Mouse (Mus musculus): ENCODE results near the gene Gipr. TPM values are rescaled to one million over a fixed set of nuclear protein-coding genes. Genes with fewer than 3 reads are reported as not detected.

Gene Gipr
- polyA plus RNA-seq, 1 experiment from 2014 or later, result 2.0 TPM

MicroRNA genes within 50 kb of the gene (microRNA counts, 519-probe panel; counts per million panel counts)
- 1,913 counts per million, percentile 24 among the panel's probes with 10 or more counts for microRNA mmu-miR-330

Small RNA genes lying within 50 kb of the gene (microRNA-seq; reads per million reads assigned to microRNA genes)
- gene Mir330, result 571 reads per million, percentile 71 among the genes with 10 or more reads in this experiment

Other genes starting within 250 kb of the Gipr start
- 10.4 and 12.3 TPM in 2 replicates for gene Nova2, start 240.2 kb downstream of the Gipr start, polyA plus RNA-seq (2015; fragmentation: Nextera tagmentation; extraction: Ambion mirVana)
- 0.65 and 0.85 TPM in 2 replicates for gene Nanos2, start 178.7 kb downstream of the Gipr start, polyA plus RNA-seq (2015; fragmentation: Nextera tagmentation; extraction: Ambion mirVana)
- gene Mypop, start 174.9 kb downstream of the Gipr start, polyA plus RNA-seq (2015; fragmentation: Nextera tagmentation; extraction: Ambion mirVana), result 5.8 and 6.3 TPM in 2 replicates
- gene Irf2bp1, start 162.1 kb downstream of the Gipr start, polyA plus RNA-seq (2015; fragmentation: Nextera tagmentation; extraction: Ambion mirVana), result 26.8 and 27.3 TPM in 2 replicates
- not detected in 2 replicates for gene Foxa3, start 142.6 kb downstream of the Gipr start, polyA plus RNA-seq (2015; fragmentation: Nextera tagmentation; extraction: Ambion mirVana)
- gene Sympk, start 141.8 kb downstream of the Gipr start, polyA plus RNA-seq (2015; fragmentation: Nextera tagmentation; extraction: Ambion mirVana), result 24.1 and 27.5 TPM in 2 replicates
- gene Rsph6a, start 111.4 kb downstream of the Gipr start, polyA plus RNA-seq (2015; fragmentation: Nextera tagmentation; extraction: Ambion mirVana), result 0.17 and 0.40 TPM in 2 replicates
- 29.1 and 30.0 TPM in 2 replicates for gene Dmwd, start 89.9 kb downstream of the Gipr start, polyA plus RNA-seq (2015; fragmentation: Nextera tagmentation; extraction: Ambion mirVana)
- gene Dmpk, start 82.3 kb downstream of the Gipr start, polyA plus RNA-seq (2015; fragmentation: Nextera tagmentation; extraction: Ambion mirVana), result 8.0 and 12.3 TPM in 2 replicates
- 1.9 and 2.9 TPM in 2 replicates for gene Six5, start 71.5 kb downstream of the Gipr start, polyA plus RNA-seq (2015; fragmentation: Nextera tagmentation; extraction: Ambion mirVana)
- gene Gm4969, start 47.8 kb downstream of the Gipr start, polyA plus RNA-seq (2015; fragmentation: Nextera tagmentation; extraction: Ambion mirVana), result 7.0 and 8.8 TPM in 2 replicates
- 16.4 and 17.7 TPM in 2 replicates for gene Fbxo46, start 46.3 kb downstream of the Gipr start, polyA plus RNA-seq (2015; fragmentation: Nextera tagmentation; extraction: Ambion mirVana)
- 24.0 and 26.3 TPM in 2 replicates for gene Qpctl, start 16.8 kb downstream of the Gipr start, polyA plus RNA-seq (2015; fragmentation: Nextera tagmentation; extraction: Ambion mirVana)
- 107 and 110 TPM in 2 replicates for gene Snrpd2, start 16.4 kb downstream of the Gipr start, polyA plus RNA-seq (2015; fragmentation: Nextera tagmentation; extraction: Ambion mirVana)
- gene Eml2, start 10.3 kb upstream of the Gipr start, polyA plus RNA-seq (2015; fragmentation: Nextera tagmentation; extraction: Ambion mirVana), result 9.4 and 12.3 TPM in 2 replicates
- 3.1 and 4.4 TPM in 2 replicates for gene Gpr4, start 46.4 kb upstream of the Gipr start, polyA plus RNA-seq (2015; fragmentation: Nextera tagmentation; extraction: Ambion mirVana)
- 39.9 and 41.5 TPM in 2 replicates for gene Opa3, start 62.2 kb upstream of the Gipr start, polyA plus RNA-seq (2015; fragmentation: Nextera tagmentation; extraction: Ambion mirVana)
- gene Vasp, start 105.7 kb upstream of the Gipr start, polyA plus RNA-seq (2015; fragmentation: Nextera tagmentation; extraction: Ambion mirVana), result 39.9 and 42.9 TPM in 2 replicates
- 0.79 and 1.5 TPM in 2 replicates for gene Ppm1n, start 113.9 kb upstream of the Gipr start, polyA plus RNA-seq (2015; fragmentation: Nextera tagmentation; extraction: Ambion mirVana)
- gene Rtn2, start 116.5 kb upstream of the Gipr start, polyA plus RNA-seq (2015; fragmentation: Nextera tagmentation; extraction: Ambion mirVana), result 124 and 126 TPM in 2 replicates
- 0.06 and 0.10 TPM in 2 replicates for gene Fosb, start 143.9 kb upstream of the Gipr start, polyA plus RNA-seq (2015; fragmentation: Nextera tagmentation; extraction: Ambion mirVana)
- 80.6 and 87.2 TPM in 2 replicates for gene Ercc1, start 178.7 kb upstream of the Gipr start, polyA plus RNA-seq (2015; fragmentation: Nextera tagmentation; extraction: Ambion mirVana)
- 23.1 and 23.6 TPM in 2 replicates for gene Cd3eap, start 193.4 kb upstream of the Gipr start, polyA plus RNA-seq (2015; fragmentation: Nextera tagmentation; extraction: Ambion mirVana)
- gene Ppp1r13l, start 193.6 kb upstream of the Gipr start, polyA plus RNA-seq (2015; fragmentation: Nextera tagmentation; extraction: Ambion mirVana), result 1.5 and 1.9 TPM in 2 replicates
- 22.6 and 25.1 TPM in 2 replicates for gene Ercc2, start 215.9 kb upstream of the Gipr start, polyA plus RNA-seq (2015; fragmentation: Nextera tagmentation; extraction: Ambion mirVana)
- gene Klc3, start 238.0 kb upstream of the Gipr start, polyA plus RNA-seq (2015; fragmentation: Nextera tagmentation; extraction: Ambion mirVana), result 2.2 and 2.5 TPM in 2 replicates
- gene Ckm, start 238.6 kb upstream of the Gipr start, polyA plus RNA-seq (2015; fragmentation: Nextera tagmentation; extraction: Ambion mirVana), result 0.64 and 47.3 TPM in 2 replicates

Data from hindbrain, embryonic 16.5 days (tissue).